Mouse (Mus musculus) embryonic fibroblast, embryonic 13.5 days (primary cell): ENCODE results near the gene Cd3g. TPM values are rescaled to one million over a fixed set of nuclear protein-coding genes. Genes with fewer than 3 reads are reported as not detected.

Experiments
- H3K27ac ChIP-seq: 2 replicates; pipeline ENCODE4 v1.5.1; 2012; ENCODE audit warnings: low read length, control low read depth, inconsistent platforms; ENCODE audit not compliant: insufficient read depth
- H3K4me1 ChIP-seq: 2 replicates; pipeline ENCODE4 v1.6.1; 2011; ENCODE audit warnings: low read length; ENCODE audit not compliant: control insufficient read depth, insufficient read depth
- H3K4me3 ChIP-seq: 2 replicates; pipeline ENCODE4 v1.5.1; 2011; ENCODE audit warnings: mild to moderate bottlenecking, control low read depth, low read length; ENCODE audit not compliant: insufficient read depth
- CTCF ChIP-seq: IDR thresholded peaks from 2 replicates; pipeline ENCODE4 v1.5.1; 2011; ENCODE audit warnings: mild to moderate bottlenecking, control low read depth, low read length, moderate library complexity, borderline replicate concordance; ENCODE audit not compliant: insufficient read depth
- POLR2A ChIP-seq: IDR thresholded peaks from 2 replicates; pipeline ENCODE4 v1.6.1; 2011; ENCODE audit warnings: low read depth, mild to moderate bottlenecking, control low read depth, low read length, moderate library complexity
- polyA plus RNA-seq: library from polyadenylated mRNA; stranded (reverse); fragments of >200 nt; gene quantifications from 2 replicates; pipeline ENCODE4 v1.2.4, GENCODE M21; 2011; ENCODE audit warnings: low read depth; ENCODE audit not compliant: missing spikeins, insufficient read length

The Cd3g gene
- polyA plus RNA-seq, 1 experiment, result not detected

GRCm38 (mm10) chr9:45008342-45008741 is 28.1 kb upstream of the Cd3g start:
- no peak for TF ChIP-seq CTCF
- no peak for TF ChIP-seq POLR2A
- Histone ChIP-seq H3K4me3 (no peak overlapping the region), H3K4me1 (no peaks in the 10 kb centered on the region), H3K27ac (no peak overlapping the region)

GRCm38 (mm10) chr9:45007404-45007803 is 27.2 kb upstream of the Cd3g start:
- H3K4me3 ChIP-seq, result no peak overlapping the region
- TF ChIP-seq POLR2A (no peak), CTCF (no peak)
- H3K27ac ChIP-seq, result no peak overlapping the region
- H3K4me1 ChIP-seq, result no peaks in the 10 kb centered on the region

- TF ChIP-seq CTCF, result no peak
- no peak for TF ChIP-seq POLR2A
- no peak overlapping the region for H3K27ac ChIP-seq
- no peak overlapping the region for H3K4me3 ChIP-seq
- no peaks in the 10 kb centered on the region for H3K4me1 ChIP-seq
Observed at GRCm38 (mm10) chr9:45000249-45000648, 20.0 kb upstream of the Cd3g start.

- TF ChIP-seq POLR2A (no peak), CTCF (no peak)
- no peak overlapping the region for H3K4me3 ChIP-seq
- H3K4me1 ChIP-seq, result no peaks in the 10 kb centered on the region
- H3K27ac ChIP-seq, result no peak overlapping the region
Observed at GRCm38 (mm10) chr9:44999776-45000175, 19.5 kb upstream of the Cd3g start.

GRCm38 (mm10) chr9:44999171-44999570 is 18.9 kb upstream of the Cd3g start:
- Histone ChIP-seq H3K27ac (no peak overlapping the region), H3K4me3 (no peak overlapping the region), H3K4me1 (no peaks in the 10 kb centered on the region)
- TF ChIP-seq POLR2A (no peak), CTCF (no peak)

GRCm38 (mm10) chr9:44998138-44998537 is 17.9 kb upstream of the Cd3g start:
- no peak overlapping the region for H3K4me3 ChIP-seq
- H3K4me1 ChIP-seq, result no peaks in the 10 kb centered on the region
- TF ChIP-seq CTCF (no peak), POLR2A (no peak)
- no peak overlapping the region for H3K27ac ChIP-seq

GRCm38 (mm10) chr9:44996590-44996989 is 16.4 kb upstream of the Cd3g start:
- Histone ChIP-seq H3K4me1 (no peaks in the 10 kb centered on the region), H3K4me3 (no peak overlapping the region), H3K27ac (no peak overlapping the region)
- TF ChIP-seq CTCF, result no peak
- TF ChIP-seq POLR2A, result no peak

- TF ChIP-seq CTCF (no peak), POLR2A (no peak)
- no peak overlapping the region for H3K27ac ChIP-seq
- no peaks in the 10 kb centered on the region for H3K4me1 ChIP-seq
- H3K4me3 ChIP-seq, result no peak overlapping the region
Observed at GRCm38 (mm10) chr9:44994962-44995361, 14.7 kb upstream of the Cd3g start.

GRCm38 (mm10) chr9:44993268-44993667 is 13.0 kb upstream of the Cd3g start:
- no peak overlapping the region for H3K27ac ChIP-seq
- H3K4me3 ChIP-seq, result no peak overlapping the region
- TF ChIP-seq POLR2A, result no peak
- TF ChIP-seq CTCF, result no peak
- no peaks in the 10 kb centered on the region for H3K4me1 ChIP-seq

- TF ChIP-seq CTCF (no peak), POLR2A (no peak)
- no peaks in the 10 kb centered on the region for H3K4me1 ChIP-seq
- H3K4me3 ChIP-seq, result no peak overlapping the region
- H3K27ac ChIP-seq, result no peak overlapping the region
Observed at GRCm38 (mm10) chr9:44992271-44992670, 12.0 kb upstream of the Cd3g start.

- Histone ChIP-seq H3K4me3 (no peak overlapping the region), H3K27ac (no peak overlapping the region), H3K4me1 (no peaks in the 10 kb centered on the region)
- TF ChIP-seq CTCF, result no peak
- no peak for TF ChIP-seq POLR2A
Observed at GRCm38 (mm10) chr9:44991821-44992220, 11.6 kb upstream of the Cd3g start.
